Mouse (Mus musculus): ENCODE measurements around the gene Espl1. TPM values are rescaled to one million over a fixed set of nuclear protein-coding genes. Genes with fewer than 3 reads are reported as not detected.
A peak's percentile ranks its signal among the peaks of the same experiment; 100 is the strongest.
"Not testable (repeated sequence)": the region's sequence is repeated elsewhere in the genome, so short reads cannot be mapped to it uniquely, and the experiment has no call there.

Espl1 gene
- total RNA-seq, 2 experiments from 2014 or later, result 0.77 to 1.4 TPM

DNA sequence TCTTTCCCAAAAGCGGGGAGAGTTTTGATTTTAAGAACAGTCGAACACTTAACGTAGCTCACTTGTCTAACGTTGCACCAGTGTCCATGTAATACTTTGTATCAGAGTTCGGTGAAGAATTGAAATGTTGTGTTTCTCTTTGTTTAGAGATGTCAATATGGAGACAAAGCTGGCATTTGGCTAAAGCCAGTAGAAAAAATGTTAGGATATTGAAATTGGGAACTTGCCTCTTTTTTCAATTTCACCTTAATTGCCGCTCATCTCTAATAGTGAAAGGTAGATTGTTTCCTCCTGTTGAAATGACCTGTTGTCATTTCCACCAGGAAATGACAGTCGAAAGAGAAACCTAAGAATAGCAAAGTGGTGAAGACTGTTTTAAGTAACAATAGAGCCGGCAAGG lies 30.8 kb downstream of the Espl1 start:
- DNase-seq (ENCODE audit: low spot score in 2 of 2), result no peak

DNA sequence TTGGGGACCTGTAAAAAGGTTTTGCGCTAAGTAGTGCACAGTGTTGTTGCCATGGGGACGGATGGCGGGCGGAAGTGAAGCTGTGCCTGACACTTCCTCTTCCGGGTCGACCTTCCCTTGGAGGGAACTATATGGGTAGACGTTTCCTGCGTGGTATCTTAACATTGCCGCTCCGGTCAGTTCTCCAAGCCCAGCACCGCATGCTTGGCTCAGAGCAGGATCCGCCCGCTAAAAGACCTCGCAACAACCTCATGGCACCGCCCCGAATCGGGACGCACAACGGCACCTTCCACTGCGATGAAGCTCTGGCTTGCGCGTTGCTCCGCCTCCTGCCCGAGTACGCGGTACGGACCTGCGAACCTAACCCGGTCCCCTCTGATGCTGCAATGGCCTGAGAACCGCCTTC lies 35.5 kb downstream of the Espl1 start, which contains the start of gene Myg1:
Gene Myg1 (plus strand): TSS at position 100 of the 406 bp plus-strand sequence.
- peak; percentile 81 to 86 for DNase-seq (ENCODE audit: low spot score in 2 of 2)

DNA sequence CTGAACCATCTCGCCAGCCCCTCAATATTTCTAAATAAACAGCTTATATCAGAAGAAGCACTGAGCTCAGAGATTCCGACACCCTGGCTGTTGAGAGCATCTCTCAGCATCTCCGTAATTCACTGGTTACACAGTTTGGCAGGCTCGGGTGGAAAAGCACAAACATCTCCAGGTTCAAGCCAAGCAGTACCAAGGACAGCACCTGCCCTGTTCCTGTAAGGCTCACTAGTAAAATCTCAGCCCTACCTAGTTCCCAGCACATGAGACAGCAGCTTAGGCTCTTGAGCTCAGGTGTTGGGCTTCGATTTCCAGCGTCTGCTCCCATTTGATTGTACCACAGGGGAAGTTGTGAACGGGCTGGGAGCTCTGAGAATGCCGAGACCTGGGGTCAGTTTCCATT lies 39.2 kb downstream of the Espl1 start:
- no peak for DNase-seq (ENCODE audit: low spot score in 2 of 2)

DNA sequence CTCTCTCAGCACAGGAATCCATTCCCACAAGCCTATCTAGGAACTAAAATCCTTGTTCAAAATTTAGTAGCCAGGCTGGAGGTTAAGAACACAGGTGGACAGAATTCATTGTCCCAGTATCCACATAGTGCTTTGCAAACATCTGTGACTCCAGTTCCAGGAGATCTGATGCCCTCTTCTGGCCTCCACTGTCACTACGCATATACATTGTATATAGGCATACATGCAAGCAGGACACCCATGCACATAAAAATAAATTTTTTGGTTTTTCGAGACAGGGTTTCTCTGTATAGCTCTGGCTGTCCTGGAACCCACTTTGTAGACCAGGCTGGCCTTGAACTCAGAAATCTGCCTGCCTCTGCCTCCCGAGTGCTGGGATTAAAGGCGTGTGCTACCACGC lies 39.9 kb downstream of the Espl1 start:
- not testable (repeated sequence) for DNase-seq (ENCODE audit: low spot score in 2 of 2)

DNA sequence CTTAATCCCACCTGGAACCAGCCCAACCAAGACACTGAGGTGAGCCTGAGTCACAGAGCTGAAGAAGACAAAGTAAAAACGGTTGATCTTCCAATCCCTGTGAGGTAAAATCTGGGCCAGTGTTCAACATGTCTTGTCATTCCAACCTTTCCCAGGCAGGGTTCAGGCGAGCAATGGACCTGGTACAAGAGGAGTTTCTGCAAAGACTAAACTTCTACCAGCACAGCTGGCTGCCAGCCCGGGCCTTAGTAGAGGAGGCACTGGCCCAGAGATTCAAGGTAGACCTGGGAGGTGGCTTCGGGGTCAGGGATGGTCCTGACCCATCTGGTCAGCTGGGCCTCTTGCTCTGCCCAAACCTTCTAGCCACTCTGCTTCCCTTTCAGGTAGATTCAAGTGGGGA lies 40.9 kb downstream of the Espl1 start:
- no peak for DNase-seq (ENCODE audit: low spot score in 2 of 2)

DNA sequence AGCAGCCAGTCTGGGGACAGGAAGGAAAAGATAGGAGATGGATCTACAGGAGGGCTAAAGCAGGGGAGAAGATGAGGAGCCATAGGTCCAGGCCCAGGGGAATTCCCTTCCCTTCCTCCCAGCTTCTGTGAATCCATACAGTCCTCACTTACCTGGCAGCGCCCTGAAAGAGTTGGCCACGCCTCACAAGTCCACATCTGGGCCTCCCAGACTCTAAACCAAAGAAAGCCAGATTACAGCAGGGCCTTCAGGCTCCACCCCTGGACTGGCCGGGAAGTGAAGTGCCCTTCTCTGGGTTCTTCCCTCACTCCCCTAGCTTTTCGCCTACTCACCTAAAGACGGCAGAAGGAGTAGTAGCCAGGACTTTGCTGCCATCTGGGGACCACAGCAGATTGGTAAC lies 43.5 kb downstream of the Espl1 start:
- DNase-seq (ENCODE audit: low spot score in 2 of 2), result no peak

DNA sequence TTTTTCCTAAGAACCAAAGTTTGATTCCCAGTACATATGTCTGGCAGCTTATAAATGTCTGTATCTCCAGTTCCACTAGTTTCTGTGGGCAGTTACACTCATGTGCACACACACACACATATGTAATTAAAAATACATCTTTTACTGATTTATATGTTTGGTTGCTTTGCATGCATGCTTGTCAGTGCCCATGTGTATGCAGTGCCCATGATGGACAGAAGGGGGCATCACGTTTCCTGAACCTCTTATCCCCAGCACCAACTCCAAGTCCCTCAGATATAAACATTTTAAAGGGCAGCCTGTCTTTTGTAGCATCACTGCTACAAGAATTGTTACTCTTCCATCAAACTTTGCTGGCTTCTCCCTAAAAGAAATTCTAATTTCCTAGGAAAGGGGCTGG lies 45.5 kb downstream of the Espl1 start:
- peak; percentile 28 to 50 for DNase-seq (ENCODE audit: low spot score in 2 of 2)

DNA sequence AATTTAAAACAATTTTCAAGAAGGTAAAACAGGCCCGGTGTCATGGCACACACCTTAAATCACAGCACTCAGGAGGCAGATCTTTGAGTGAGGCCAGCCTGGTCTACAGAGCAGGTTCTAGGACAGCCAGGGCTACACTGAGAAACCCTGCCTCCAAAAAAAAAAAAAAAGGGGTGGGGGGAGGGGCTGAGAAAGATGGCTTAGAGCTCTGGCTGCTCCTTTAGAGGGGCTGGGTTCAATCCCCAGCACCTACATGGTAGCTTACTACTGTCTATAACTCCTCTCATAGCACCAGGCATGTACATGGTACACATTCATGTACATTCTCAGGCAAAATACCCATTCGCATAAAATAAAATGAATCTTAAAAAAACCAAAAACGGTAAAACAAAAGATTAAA lies 48.4 kb downstream of the Espl1 start:
- no peak for DNase-seq (ENCODE audit: low spot score in 2 of 2)

DNA sequence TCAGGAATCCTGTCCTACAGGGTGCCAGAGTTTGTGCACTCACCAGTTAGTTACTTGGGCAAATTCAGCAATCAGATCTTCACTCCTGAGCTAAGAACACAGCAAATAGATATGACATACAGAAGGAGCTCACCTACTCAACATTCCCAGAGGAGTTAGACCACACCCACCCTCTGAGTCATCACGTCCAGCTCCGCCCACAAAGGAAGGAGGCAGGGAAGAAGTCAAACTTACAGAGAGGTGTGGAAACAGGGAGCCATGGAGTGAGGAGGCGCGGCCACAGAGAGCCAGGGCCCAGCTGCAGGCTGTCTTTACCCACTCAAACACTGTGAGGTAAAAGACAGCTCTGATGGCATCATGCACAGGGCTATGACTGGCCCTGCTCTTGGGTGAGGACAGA lies 50.4 kb downstream of the Espl1 start:
- DNase-seq (ENCODE audit: low spot score in 2 of 2), result no peak

DNA sequence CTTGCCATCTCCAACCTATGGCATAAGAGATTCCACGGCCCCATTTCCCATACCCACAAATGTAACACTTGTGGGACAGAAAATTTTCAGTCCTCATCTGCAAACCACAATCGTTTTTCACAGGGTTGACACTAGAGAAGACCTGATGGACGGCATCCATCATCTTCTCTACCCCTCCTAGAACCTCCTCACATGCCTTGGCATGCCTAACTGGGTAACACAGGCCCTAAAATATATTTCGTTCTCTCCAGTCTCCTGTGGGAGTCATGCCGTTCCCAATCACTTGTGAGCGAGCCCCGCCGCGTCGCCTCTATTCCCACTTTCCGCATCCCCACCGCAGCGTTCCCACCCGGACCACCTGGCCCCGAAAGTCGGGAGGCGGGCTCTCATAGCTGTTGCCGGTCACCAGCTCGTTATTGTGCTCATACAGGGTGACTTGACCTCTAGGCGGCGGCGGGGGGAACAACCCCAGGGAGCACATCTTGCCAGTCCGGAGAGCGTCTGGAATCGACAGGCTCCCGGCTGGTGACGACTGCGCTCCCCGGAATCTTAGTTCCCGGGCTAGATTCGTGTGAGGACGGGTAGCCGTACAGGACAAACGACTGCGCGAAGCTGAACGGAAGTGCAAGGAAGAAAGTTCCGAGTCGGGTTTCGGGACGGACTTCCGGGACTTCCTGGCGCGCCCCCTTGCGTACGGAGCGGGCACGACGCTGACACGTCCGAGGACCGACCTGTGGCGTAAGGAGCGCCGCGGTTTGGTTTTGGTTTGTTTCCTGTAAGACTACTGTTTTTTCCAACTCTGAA lies 54.3 kb downstream of the Espl1 start, which contains the start of gene Aaas:
Gene Aaas (minus strand): TSS at position 634 of the 804 bp plus-strand sequence.
- peak; percentile 95 for DNase-seq (ENCODE audit: low spot score in 2 of 2)

DNA sequence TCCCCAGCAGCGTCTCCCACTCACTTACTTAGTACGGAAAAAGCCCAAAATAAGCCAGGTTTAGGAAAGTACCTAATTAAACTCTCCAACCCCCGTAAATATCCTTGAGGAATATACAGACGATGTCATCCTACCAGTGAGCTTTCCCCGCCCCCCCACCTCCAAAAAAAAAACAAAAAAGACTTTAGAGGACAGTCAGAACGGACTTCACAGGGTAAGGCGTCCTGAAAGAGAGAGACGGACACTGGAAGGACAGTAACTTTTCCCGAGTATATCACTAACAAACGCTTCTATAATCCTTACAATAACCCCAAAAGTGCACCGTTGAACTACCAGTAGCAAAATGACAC lies 54.9 kb downstream of the Espl1 start:
- no peak for DNase-seq (ENCODE audit: low spot score in 2 of 2)

DNA sequence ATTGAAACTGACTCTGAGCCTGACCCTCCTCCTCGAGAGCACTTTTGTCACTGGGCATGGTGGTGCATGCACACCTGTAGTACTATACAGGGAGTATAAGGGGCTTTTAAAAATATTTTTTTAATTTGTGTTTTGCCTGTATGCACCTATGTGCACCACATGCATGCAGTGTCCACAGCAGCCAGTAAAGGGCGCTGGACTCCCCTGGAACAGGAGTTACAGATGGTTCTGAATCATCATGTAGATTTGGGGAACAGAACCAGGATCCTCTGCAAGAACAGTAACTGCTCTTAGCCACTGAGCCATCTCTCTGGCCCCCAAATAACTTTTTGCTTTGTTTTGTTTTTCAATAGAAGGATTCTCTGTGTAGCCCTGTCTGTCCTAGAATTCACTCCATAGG lies 56.1 kb downstream of the Espl1 start:
- no peak for DNase-seq (ENCODE audit: low spot score in 2 of 2)

DNA sequence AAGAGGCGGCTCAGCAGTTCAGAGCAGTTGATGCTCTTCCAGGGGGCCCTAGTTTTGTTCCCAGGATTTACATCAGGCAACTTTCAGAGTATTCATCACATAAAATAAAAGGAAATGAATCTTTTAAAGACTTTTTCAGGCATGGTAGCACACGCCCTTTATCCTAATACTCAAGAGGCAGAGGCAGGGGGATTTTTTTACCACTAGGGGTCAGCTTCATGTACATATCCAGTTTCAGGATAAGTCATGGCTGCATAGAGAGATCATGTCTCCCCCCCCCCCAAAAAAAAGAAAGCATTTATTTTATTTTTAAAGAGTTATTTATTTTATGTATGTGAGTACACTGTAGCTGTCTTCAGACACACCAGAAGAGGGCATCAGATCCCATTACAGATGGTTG lies 57.9 kb downstream of the Espl1 start:
- DNase-seq (ENCODE audit: low spot score in 2 of 2), result no peak

DNA sequence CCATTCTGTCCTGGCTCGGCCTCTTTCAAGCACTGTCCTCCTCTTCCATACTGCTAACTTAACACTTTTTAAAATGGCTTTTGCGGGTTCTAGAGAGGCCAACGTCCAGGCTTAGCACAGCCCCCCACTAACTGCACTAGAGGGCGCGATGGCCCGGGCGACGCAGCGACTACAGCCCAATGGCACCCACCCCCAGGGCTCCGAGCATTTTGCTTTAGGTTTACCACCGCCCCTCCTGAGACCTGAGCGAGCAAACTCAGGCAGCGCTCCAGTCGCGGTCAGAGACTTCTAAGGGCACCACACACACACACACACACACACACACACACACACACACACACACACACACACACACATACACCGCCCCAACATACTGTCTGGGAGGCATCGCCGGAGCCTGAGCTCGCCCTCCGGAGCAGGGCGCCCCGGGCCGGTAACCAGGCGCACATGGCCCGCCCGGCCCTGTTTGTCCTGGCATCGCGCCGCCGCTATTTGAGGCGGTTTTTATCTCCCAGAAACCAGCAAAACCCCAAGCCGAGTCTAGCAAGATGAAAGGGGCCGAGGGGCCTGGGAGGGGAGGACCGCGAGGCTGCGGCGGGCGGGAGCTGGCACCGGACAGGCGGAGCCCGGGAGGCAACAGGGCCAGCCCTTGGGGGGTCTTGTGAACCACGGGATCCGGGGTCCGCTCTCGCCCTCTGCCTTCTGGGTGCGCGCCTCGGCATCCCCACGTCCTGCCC lies 59.2 kb downstream of the Espl1 start:
- no peak for DNase-seq (ENCODE audit: low spot score in 2 of 2)

DNA sequence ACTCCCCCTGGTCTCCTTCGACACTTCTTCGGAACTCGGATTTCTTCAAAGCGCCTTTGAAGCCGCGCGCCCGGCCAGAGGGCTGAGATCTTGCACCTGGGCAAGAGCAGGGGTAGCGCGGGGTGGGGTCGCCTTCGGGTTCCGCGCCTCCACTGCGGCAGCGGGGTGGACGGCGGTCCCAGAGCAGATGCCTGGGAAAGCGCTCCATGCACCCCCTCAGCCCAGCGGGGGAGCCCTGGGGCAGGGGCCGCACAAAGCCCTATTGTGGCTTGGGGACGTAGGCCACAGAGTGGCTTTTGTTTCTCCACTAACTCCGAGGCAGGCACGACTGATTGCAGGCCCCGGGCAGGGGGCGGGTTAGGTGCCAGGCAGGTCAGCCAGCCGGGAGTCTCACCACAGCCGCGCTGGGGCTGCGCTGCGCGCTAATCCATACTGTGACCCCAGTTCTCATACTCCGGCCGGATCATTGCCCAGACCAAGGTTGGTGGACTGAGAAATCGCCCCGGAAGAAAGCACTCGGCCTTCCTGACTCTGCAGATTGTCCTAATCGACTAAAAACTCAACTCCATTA lies 59.9 kb downstream of the Espl1 start:
- DNase-seq (ENCODE audit: low spot score in 2 of 2), result peak in 1 of 2 experiments; percentile 36

DNA sequence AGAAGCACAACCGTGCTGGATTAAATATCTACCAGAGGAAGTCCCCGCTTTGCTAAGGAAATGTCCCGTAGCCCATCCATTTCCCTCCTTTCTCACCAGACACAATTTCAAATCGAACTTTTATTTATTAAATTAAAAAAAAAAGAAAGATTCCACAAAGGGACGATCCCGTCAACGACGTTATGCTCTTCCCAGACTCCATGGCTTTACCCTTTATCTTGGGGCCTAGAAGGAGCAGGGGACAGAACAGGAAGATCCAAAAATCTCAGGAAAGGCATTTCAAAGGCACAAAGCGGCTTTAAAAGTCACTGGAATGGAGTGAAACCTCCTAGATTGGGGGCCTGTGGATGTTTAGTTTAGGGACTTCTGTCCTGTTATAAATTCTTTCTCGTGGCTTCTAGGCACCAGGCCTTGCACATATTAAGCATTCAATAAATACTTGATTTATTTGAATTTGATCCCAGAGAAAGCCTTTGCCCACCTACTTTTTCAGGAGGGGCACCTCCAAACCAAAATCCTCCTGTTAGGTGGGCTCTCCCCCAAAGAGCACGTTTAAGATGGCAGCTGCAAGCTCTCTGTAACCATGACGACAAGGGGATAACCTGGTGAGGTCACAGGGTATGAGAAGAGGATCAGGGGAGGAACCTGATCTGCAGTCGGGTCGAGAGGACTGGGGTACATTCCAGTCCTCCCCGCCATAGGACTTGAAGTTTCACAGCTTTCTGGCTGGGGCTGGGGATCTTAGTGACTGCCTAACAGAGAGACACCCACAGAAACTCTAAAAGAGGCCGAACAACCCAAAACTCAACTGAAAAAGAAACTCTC lies 60.6 kb downstream of the Espl1 start:
- DNase-seq (ENCODE audit: low spot score in 2 of 2), result no peak

DNA sequence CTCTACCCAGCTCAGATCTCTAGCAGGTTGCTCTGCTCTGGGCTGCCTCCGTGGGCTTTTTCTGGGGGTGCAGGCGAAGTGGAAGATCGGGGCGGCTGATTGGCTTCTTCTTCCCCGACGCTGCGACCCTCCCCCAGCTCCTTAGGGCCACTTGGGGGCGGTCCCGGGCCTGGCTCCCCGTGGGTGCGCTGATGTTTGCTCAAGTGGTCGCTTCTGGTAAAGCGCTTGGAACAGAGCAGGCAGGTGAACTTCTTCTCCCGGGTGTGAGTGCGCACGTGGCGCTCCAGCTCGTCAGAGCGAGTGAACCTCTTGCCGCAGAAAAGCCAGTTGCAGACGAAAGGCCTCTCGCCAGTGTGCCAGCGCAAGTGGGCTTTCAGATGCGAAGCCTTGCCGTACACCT lies 62.1 kb downstream of the Espl1 start:
- DNase-seq (ENCODE audit: low spot score in 2 of 2), result no peak

DNA sequence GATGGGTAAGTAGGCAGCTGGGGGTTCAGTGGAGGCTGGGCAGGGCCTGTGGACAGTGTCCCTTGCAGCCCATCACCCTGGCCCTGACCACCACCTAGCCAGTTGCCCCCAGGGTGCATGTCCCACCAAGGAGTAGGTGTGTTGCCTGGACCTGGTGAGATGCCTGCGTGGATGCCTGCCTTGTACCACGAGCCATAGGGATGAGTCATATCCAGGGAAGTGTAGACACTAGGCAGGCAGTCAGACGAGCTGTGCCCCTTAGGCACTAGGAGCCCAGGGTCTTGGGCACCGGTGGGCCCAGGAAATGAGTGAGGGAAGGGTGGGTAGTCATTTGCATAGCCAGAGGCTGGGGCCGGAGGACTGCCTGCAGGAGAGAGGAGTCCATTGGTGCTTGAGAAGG lies 62.8 kb downstream of the Espl1 start:
- no peak for DNase-seq (ENCODE audit: low spot score in 2 of 2)

DNA sequence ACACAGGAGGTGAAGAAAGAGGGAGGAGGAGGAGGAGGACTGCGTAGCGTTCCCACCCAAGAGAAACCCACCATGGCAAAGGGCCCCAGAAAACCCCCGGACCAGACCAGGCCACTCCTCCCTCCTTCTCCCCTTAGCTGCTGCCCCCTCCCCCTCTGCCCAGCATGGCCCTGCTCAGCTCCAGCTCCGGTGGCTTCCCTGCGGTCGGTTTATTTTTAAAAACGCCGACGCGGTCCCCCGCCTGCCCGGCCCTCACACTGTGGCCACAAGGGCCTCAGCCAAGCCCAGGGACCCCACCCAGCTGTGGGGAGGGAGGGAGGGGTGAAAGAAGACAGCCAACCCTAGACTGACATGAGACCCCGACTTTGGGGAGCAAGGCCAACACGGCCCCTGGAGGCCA lies 66.6 kb downstream of the Espl1 start:
- no peak for DNase-seq (ENCODE audit: low spot score in 2 of 2)

DNA sequence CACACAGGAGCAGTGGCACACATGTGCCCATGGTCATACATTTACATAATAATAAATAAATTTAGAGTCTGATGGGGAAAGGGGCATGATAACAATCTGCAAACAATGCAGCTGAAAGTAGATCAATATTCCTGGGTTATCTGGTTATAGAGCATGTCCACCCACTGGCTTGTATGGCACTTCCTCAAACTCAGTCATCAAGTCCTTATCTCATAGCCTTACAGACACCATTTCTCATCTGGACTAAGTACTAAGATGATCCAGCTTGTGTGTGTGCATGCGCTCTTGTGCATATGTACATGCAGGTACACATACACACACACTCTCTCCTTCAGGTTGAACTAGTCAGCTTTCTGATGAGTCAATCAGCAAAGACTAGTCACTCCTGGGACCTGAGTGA lies 68.6 kb downstream of the Espl1 start:
- no peak for DNase-seq (ENCODE audit: low spot score in 2 of 2)

DNA sequence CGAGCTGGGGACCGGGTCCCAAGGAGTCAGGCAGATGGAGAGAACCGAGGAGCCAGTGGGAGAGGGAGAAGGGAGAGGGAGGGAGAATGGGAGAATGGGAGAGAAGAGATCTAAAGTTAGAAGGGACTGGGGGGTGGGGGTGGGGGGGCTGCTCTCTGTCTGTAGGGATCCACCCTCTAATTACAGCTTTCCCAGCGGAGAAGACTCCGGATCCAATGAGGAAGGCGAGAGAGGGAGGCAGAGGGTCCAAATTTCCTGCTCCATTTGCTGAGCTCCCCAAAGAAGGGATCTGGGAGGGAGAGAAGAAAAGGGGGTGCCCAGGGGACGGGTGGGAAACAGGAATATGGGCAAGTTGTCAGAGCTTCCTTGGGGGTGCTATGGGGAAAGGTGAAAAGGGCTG lies 70.2 kb downstream of the Espl1 start:
- DNase-seq (ENCODE audit: low spot score in 2 of 2), result no peak
